Mouse (Mus musculus) intestine, postnatal 0 days (tissue): ENCODE measurements around the gene Ubr2. TPM values are rescaled to one million over a fixed set of nuclear protein-coding genes. Genes with fewer than 3 reads are reported as not detected.
A peak's percentile ranks its signal among the peaks of the same experiment; 100 is the strongest.

Experiments
- ATAC-seq: fragments of 200-750 bp; cut with Nextera tagmentation; 2 replicates; pipeline ENCODE4 v1.8.0; 2017; ENCODE audit warnings: mild to moderate bottlenecking, moderate TSS enrichment, moderate library complexity
- H3K27ac ChIP-seq: fragments of 300-500 bp; sonication (generic); 2 replicates; pipeline ENCODE4 v1.5.1; 2014; ENCODE audit warnings: mild to moderate bottlenecking, low read depth, low read length, moderate library complexity
- H3K27me3 ChIP-seq: fragments of 300-500 bp; sonication (generic); replicated peaks from 2 replicates; pipeline ENCODE4 v1.6.1; 2014; ENCODE audit warnings: low read length, mixed read lengths; ENCODE audit not compliant: control insufficient read depth, insufficient read depth
- H3K36me3 ChIP-seq: fragments of 300-500 bp; sonication (generic); 2 replicates; pipeline ENCODE4 v1.6.1; 2014; ENCODE audit warnings: mild to moderate bottlenecking, moderate library complexity; ENCODE audit not compliant: control insufficient read depth, insufficient read depth
- H3K4me1 ChIP-seq: fragments of 300-500 bp; sonication (generic); replicated peaks from 2 replicates; pipeline ENCODE4 v1.6.1; 2014; ENCODE audit warnings: antibody characterized with exemption, low read length, mixed read lengths; ENCODE audit not compliant: control insufficient read depth, insufficient read depth
- H3K4me2 ChIP-seq: fragments of 300-500 bp; sonication (generic); replicated peaks from 2 replicates; pipeline ENCODE4 v1.6.1; 2014; ENCODE audit warnings: low read depth, mild to moderate bottlenecking, moderate library complexity
- H3K4me3 ChIP-seq: fragments of 300-500 bp; sonication (generic); 2 replicates; pipeline ENCODE4 v1.5.1; 2014; ENCODE audit warnings: low read depth, low read length
- H3K9ac ChIP-seq: fragments of 300-500 bp; sonication (generic); 2 replicates; pipeline ENCODE4 v1.6.1; 2014; ENCODE audit warnings: mild to moderate bottlenecking, low read depth, low read length
- H3K9me3 ChIP-seq: fragments of 300-500 bp; sonication (generic); 2 replicates; pipeline ENCODE4 v1.6.1; 2016; ENCODE audit warnings: mixed run types; ENCODE audit not compliant: control insufficient read depth
- CTCF ChIP-seq: sonication (generic); IDR thresholded peaks from 2 replicates; pipeline ENCODE4 v1.5.1; 2016; ENCODE audit warnings: low read depth, mild to moderate bottlenecking, control low read depth, antibody characterized with exemption, moderate library complexity
- WGBS: fragments of 180-500 bp; shearing (Covaris S2); extraction: QIAGEN DNeasy Blood & Tissue Kit; methylation state at CpG from one replicate; pipeline ENCODE4 v1.1.7; 2014; 5-methylcytosine and 5-hydroxymethylcytosine counted together
- polyA plus RNA-seq: library from polyadenylated mRNA; unstranded; fragments of >200 nt; fragmentation: Nextera tagmentation; extraction: Ambion mirVana; gene quantifications from 2 replicates; pipeline ENCODE4 v1.2.1, GENCODE M21; 2015

Ubr2 gene
- polyA plus RNA-seq, 1 experiment from 2014 or later: 4.9 TPM

GRCm38 (mm10) chr17:46975183-46975582 lies 35.2 kb downstream of the Ubr2 start:
- H3K9ac ChIP-seq: no peak overlapping the region
- 64% methylated on average over 3 of the region's 3 CpGs for WGBS

DNA sequence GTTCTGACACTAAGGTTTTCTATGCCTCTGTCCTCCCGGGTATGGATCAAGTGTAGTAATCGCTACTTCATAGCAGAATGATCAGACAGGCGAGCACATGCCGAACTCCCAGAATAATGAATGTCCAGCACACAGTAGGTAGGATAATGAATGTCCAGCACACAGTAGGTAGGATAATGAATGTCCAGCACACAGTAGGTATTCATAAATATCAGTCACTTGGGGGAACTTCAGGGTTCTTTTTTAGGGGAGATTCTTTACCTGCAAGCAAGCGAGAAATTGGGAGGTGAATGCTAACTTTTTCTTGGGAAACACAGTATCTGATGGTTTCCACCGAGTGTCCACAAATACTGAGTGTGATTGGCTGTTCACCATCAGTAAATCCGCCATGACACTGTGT lies 37.8 kb downstream of the Ubr2 start:
- Histone ChIP-seq H3K9me3 (no peaks in the 10 kb centered on the region), H3K27ac (no peak overlapping the region), H3K36me3 (peaks cover 89% of the 10 kb centered on the region), H3K9ac (no peak overlapping the region), H3K4me1 (no peaks in the 10 kb centered on the region), H3K4me3 (no peak overlapping the region), H3K4me2 (no peak overlapping the region), H3K27me3 (no peaks in the 10 kb centered on the region)
- WGBS: 91% methylated on average over 7 of the region's 7 CpGs
- ATAC-seq: no peak
- TF ChIP-seq CTCF: no peak

More at GRCm38 (mm10) chr17:46975183-46975582, 35.2 kb downstream of the Ubr2 start:
- Histone ChIP-seq H3K9me3 (no peaks in the 10 kb centered on the region), H3K4me3 (no peak overlapping the region), H3K27ac (no peak overlapping the region; the same call in 1 of the 2 replicates), H3K27me3 (no peaks in the 10 kb centered on the region), H3K4me2 (no peak overlapping the region), H3K4me1 (no peaks in the 10 kb centered on the region), H3K36me3 (peaks cover 95% of the 10 kb centered on the region)
- TF ChIP-seq CTCF: peak; percentile 90
- no peak for ATAC-seq

DNA sequence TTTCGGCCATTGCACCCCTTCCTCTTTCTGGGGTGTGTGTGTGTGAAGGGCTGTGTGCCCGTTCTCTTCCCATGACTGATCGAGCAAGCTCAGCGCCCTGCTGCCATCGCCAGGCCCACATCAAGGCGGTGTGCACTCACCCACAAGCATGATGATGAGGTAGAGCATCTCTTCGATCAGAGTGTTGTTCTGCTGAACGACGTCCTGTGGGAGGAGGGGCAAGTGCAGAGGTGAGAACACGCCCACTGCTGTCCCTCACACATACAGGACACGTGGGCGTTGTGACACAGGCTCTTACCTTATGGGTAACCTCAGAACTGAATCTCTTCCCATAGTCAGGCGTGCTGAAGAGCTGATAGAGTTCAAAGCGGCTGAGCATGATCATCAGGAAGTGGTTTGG lies 43.5 kb downstream of the Ubr2 start:
- Histone ChIP-seq H3K36me3 (peaks cover 91% of the 10 kb centered on the region), H3K4me3 (no peak overlapping the region), H3K9me3 (no peaks in the 10 kb centered on the region), H3K27me3 (no peaks in the 10 kb centered on the region), H3K4me2 (no peak overlapping the region), H3K4me1 (no peaks in the 10 kb centered on the region), H3K9ac (no peak overlapping the region), H3K27ac (no peak overlapping the region; the same call in 1 of the 2 replicates)
- ATAC-seq: no peak
- TF ChIP-seq CTCF: no peak
- WGBS: 84% methylated on average over 14 of the region's 14 CpGs

- no peak for TF ChIP-seq CTCF
- Histone ChIP-seq H3K36me3 (peaks cover 95% of the 10 kb centered on the region), H3K9me3 (no peaks in the 10 kb centered on the region), H3K9ac (no peak overlapping the region), H3K27ac (no peak overlapping the region), H3K4me2 (no peak overlapping the region), H3K4me3 (no peak overlapping the region), H3K4me1 (no peaks in the 10 kb centered on the region), H3K27me3 (no peaks in the 10 kb centered on the region)
- no peak for ATAC-seq
- 90% methylated on average over 13 of the region's 13 CpGs for WGBS
Observed at GRCm38 (mm10) chr17:46963186-46963585, 47.2 kb downstream of the Ubr2 start.

DNA sequence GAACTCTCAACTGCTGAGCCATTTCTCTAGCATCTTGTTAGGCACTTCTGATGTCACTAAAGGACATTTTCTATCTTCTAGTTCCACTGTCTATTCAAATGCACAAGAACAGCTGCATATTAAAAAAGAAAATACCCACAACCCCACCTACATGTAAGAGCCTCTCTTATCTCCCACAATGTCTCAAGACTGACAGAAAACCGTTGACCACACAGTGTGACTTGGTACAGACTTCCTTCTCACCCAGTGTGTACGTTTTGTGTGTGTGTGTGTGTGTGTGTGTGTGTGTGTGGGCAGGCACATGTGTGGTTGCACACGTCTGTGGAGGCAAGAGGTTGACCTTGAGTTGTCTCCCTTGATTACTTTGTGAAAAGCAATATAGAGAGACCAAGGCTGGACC lies 48.2 kb downstream of the Ubr2 start:
- H3K4me3 ChIP-seq: no peak overlapping the region
- H3K27me3 ChIP-seq: no peaks in the 10 kb centered on the region
- H3K36me3 ChIP-seq: peaks cover 95% of the 10 kb centered on the region
- no peak overlapping the region for H3K9ac ChIP-seq
- no peak for TF ChIP-seq CTCF
- no peaks in the 10 kb centered on the region for H3K9me3 ChIP-seq
- no peak overlapping the region for H3K27ac ChIP-seq
- H3K4me1 ChIP-seq: no peaks in the 10 kb centered on the region
- no peak for ATAC-seq
- 75% methylated on average over 3 of the region's 3 CpGs for WGBS
- H3K4me2 ChIP-seq: no peak overlapping the region

- H3K4me1 ChIP-seq: no peaks in the 10 kb centered on the region
- TF ChIP-seq CTCF: no peak
- no peak for ATAC-seq
- H3K4me2 ChIP-seq: no peak overlapping the region
- WGBS: 88% methylated on average over 10 of the region's 10 CpGs
- H3K9me3 ChIP-seq: no peaks in the 10 kb centered on the region
- H3K27me3 ChIP-seq: no peaks in the 10 kb centered on the region
- H3K4me3 ChIP-seq: no peak overlapping the region
- H3K27ac ChIP-seq: no peak overlapping the region
- H3K36me3 ChIP-seq: peaks cover 95% of the 10 kb centered on the region
- no peak overlapping the region for H3K9ac ChIP-seq
Observed at GRCm38 (mm10) chr17:46960216-46960615, 50.1 kb downstream of the Ubr2 start.

GRCm38 (mm10) chr17:46958045-46958444 lies 52.3 kb downstream of the Ubr2 start:
- Histone ChIP-seq H3K27me3 (no peaks in the 10 kb centered on the region), H3K27ac (no peak overlapping the region), H3K36me3 (peaks cover 95% of the 10 kb centered on the region), H3K4me1 (no peaks in the 10 kb centered on the region), H3K4me2 (no peak overlapping the region), H3K9ac (no peak overlapping the region), H3K9me3 (no peaks in the 10 kb centered on the region), H3K4me3 (no peak overlapping the region)
- 87% methylated on average over 2 of the region's 2 CpGs for WGBS
- peak; percentile 54 for TF ChIP-seq CTCF
- no peak for ATAC-seq
